Mouse (Mus musculus) limb, embryonic 11.5 days (tissue): ENCODE data around the gene Cldn19. TPM values are rescaled to one million over a fixed set of nuclear protein-coding genes. Genes with fewer than 3 reads are reported as not detected.

Experiments used
- ATAC-seq: fragments of 200-750 bp; cut with Nextera tagmentation; 2 replicates; pipeline ENCODE4 v1.8.0; 2017; ENCODE audit warnings: low read depth; ENCODE audit not compliant: insufficient number of reproducible peaks, low FRiP score, low TSS enrichment
- DNase-seq: peaks from one replicate; pipeline ENCODE4 v3.0.0-alpha.2; 2015; ENCODE audit warnings: low spot score
- H3K27ac ChIP-seq: fragments of 300-500 bp; sonication (generic); replicated peaks from 2 replicates; pipeline ENCODE4 v1.5.1; 2014; ENCODE audit warnings: low read depth, mild to moderate bottlenecking, low read length
- H3K27me3 ChIP-seq: fragments of 300-500 bp; sonication (generic); 2 replicates; pipeline ENCODE4 v1.6.1; 2014; ENCODE audit warnings: mild to moderate bottlenecking, low read length, mixed read lengths; ENCODE audit not compliant: control insufficient read depth, insufficient read depth
- H3K36me3 ChIP-seq: fragments of 300-500 bp; sonication (generic); 2 replicates; pipeline ENCODE4 v1.6.1; 2014; ENCODE audit warnings: mild to moderate bottlenecking, low read length, moderate library complexity, mixed read lengths; ENCODE audit not compliant: control insufficient read depth, insufficient read depth
- H3K4me1 ChIP-seq: fragments of 300-500 bp; sonication (generic); 2 replicates; pipeline ENCODE4 v1.6.1; 2014; ENCODE audit warnings: low read length, mixed read lengths; ENCODE audit not compliant: control insufficient read depth, insufficient read depth
- H3K4me2 ChIP-seq: fragments of 300-500 bp; sonication (generic); 2 replicates; pipeline ENCODE4 v1.6.1; 2014; ENCODE audit warnings: low read depth, mild to moderate bottlenecking, moderate library complexity; ENCODE audit not compliant: severe bottlenecking
- H3K4me3 ChIP-seq: fragments of 300-500 bp; sonication (generic); 2 replicates; pipeline ENCODE4 v1.5.1; 2014; ENCODE audit warnings: low read depth, low read length
- H3K9ac ChIP-seq: fragments of 300-500 bp; sonication (generic); 2 replicates; pipeline ENCODE4 v1.6.1; 2014; ENCODE audit warnings: mild to moderate bottlenecking, low read length
- H3K9me3 ChIP-seq: fragments of 300-500 bp; sonication (generic); 2 replicates; pipeline ENCODE4 v1.6.1; 2016; ENCODE audit warnings: low read length; ENCODE audit not compliant: control insufficient read depth
- WGBS: fragments of 180-500 bp; shearing (Covaris S2); extraction: QIAGEN DNeasy Blood & Tissue Kit; methylation state at CpG from one replicate; pipeline ENCODE4 v1.1.7; 2014; 5-methylcytosine and 5-hydroxymethylcytosine counted together
- polyA plus RNA-seq: library from polyadenylated mRNA; unstranded; fragments of >200 nt; fragmentation: Nextera tagmentation; extraction: Ambion mirVana; gene quantifications from 2 replicates; pipeline ENCODE4 v1.2.1, GENCODE M21; 2014

The Cldn19 gene
- polyA plus RNA-seq, 1 experiment from 2014 or later = 0.05 TPM

DNA sequence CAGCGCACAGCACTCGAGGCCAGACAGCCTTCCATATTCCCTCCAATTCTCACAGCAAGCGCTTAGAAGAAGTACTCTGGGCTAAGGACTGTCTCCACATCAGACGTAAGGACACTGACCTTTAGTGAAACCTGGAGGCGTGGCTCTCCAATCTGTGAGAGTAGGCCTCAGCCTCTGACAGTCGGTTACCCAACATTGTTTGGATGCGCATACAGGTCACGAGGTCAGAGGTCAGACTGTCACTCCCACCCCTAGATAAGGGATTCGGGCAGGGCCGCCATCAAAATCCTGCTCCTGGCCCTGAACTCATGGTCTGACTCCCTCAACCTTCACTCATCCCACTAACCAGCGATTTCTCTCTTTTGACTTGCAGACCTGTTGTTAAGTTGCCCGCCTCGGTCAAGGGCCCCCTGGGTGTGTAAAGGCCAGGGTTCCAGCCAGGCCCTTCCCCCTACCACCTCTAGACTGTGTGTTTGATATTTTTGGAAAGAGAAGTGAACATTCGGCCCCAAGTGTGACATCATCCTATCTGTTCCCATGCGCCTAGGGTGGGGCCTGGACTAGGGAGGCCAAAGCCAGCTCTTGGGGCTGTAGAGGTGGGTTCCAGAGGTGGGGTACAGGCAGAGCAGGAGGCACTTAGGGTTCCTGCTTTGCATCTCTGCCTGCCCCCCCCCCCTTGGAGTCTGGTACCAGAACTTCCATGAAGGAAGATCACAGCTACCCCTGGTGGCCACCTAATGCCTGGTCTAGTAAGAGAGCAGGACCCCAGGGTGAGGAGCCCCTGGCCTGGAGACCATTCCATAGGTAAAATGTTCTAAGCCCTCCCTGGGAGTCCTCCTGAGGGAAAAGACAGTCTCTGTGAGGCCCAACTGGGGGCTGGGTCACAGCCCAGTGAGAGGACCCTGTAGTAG, 4.4 kb downstream of the Cldn19 start:
- Histone ChIP-seq H3K4me2 (no peak overlapping the region), H3K27me3 (no peaks in the 10 kb centered on the region), H3K4me1 (peaks cover 2% of the 10 kb centered on the region; the same call in 1 of the 2 replicates), H3K9me3 (no peaks in the 10 kb centered on the region), H3K27ac (no peak overlapping the region), H3K36me3 (no peaks in the 10 kb centered on the region), H3K4me3 (no peak overlapping the region), H3K9ac (no peak overlapping the region)
- WGBS = 79% methylated on average over 15 of the region's 15 CpGs
- ATAC-seq = no peak
- no peak for DNase-seq

DNA sequence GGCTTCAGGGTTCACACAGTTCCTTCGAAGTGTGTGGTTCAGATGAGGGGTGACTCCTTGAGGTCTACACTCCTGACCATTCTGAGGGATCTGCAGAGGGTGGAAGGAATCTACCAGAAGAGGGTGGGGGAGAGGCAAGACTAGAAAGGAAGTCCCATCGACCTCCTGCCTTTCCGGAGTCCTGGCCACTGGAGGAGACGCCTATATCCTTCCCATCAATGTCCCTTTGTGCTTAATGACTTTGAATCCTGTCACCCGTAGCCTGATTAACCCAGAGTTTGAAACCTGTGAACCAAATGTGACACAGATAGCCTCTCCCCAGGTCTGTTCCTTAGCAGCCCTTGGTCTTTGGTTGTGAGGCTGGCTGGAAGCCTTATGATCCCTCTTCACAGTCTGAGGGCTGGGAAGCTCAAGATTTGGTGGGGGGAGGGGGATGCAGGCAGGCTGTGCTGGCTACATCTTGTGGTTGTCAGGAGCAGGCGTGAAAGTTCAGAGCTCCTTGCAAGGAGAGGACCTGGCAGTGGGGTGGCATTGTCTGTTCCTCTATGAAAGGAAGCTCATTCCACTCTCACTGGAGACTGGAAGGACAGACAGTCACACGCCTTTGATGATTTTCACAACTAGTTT, 6.0 kb downstream of the Cldn19 start:
- Histone ChIP-seq H3K27ac (no peak overlapping the region), H3K9me3 (no peaks in the 10 kb centered on the region), H3K4me2 (no peak overlapping the region), H3K27me3 (no peaks in the 10 kb centered on the region), H3K36me3 (no peaks in the 10 kb centered on the region), H3K9ac (0 out of 2 replicates have a peak overlapping the region, but pooled peaks have one; percentile 4), H3K4me1 (peaks cover 2% of the 10 kb centered on the region; the same call in 1 of the 2 replicates), H3K4me3 (no peak overlapping the region)
- DNase-seq (no peak), ATAC-seq (no peak)
- 54% methylated on average over 7 of the region's 7 CpGs for WGBS

DNA sequence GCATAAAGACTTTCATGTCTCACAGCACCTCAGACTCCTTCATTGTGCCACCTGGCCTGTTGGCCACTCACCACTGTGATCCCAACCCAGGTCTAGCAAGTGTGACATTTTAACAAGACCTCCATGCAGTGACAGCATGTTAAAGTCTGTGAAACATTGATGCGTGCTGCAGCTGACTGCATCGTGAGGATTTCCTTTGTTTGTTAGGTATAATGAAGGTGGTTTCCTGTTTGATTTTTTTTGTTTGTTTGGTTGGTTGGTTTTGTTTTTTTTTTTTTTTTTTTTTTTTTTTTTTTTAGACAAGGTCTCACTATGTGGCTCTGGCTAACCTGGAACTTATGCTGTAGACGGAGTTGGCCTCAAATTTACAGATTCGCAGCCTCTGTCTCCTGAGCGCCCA, 7.3 kb downstream of the Cldn19 start:
- H3K36me3 ChIP-seq = no peaks in the 10 kb centered on the region
- no peaks in the 10 kb centered on the region for H3K27me3 ChIP-seq
- DNase-seq (no peak), ATAC-seq (no peak)
- no peaks in the 10 kb centered on the region for H3K9me3 ChIP-seq
- 85% methylated on average over 5 of the region's 5 CpGs for WGBS
- no peak overlapping the region for H3K27ac ChIP-seq
- H3K4me3 ChIP-seq = no peak overlapping the region
- H3K4me2 ChIP-seq = no peak overlapping the region
- peaks cover 2% of the 10 kb centered on the region; the same call in 1 of the 2 replicates for H3K4me1 ChIP-seq
- no peak overlapping the region for H3K9ac ChIP-seq

DNA sequence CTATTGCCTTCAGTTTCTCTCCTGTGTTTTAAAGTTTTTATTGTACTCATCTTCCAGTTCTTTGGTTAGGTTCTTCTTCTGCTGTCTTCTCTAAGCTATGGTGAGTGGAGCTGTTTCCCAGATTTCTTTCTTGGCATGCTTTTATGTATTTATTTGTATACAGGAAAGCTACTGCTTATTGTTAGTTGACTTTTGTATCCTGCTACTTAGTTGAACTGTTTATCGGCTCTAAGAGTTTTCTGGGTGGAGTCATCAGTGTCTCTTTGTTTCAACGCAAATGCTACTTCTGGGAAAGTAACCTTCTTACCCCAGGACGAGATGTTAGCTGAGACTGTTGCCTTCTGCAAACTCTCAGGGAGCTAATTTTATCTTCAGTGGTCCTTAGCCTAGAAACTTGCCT, 8.2 kb downstream of the Cldn19 start:
- Histone ChIP-seq H3K27ac (no peak overlapping the region), H3K9ac (no peak overlapping the region), H3K4me2 (no peak overlapping the region), H3K4me3 (no peak overlapping the region), H3K36me3 (no peaks in the 10 kb centered on the region), H3K4me1 (peaks cover 2% of the 10 kb centered on the region; the same call in 1 of the 2 replicates), H3K9me3 (no peaks in the 10 kb centered on the region), H3K27me3 (no peaks in the 10 kb centered on the region)
- DNase-seq (no peak), ATAC-seq (no peak)
- WGBS = 83% methylated on average over 3 of the region's 3 CpGs

DNA sequence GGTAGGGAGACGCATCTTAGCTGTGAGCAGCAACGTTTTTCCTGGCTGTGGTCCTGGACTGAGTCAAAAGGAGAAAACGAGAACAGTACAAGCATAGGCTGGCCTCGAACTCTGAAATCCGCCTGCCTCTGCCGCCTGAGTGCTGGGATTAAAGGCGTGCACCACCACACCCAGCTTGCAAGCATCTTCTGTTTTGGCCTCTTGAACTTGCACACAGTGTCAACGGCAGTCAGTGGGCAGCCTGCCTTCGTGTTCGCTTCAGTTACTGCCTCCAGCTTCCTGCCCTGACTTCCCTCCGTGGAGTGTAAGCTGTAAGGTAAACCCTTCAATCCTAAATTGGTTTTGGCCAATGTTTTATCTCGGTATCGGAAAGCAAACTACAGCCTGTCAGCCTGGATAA, 11.4 kb downstream of the Cldn19 start:
- no peaks in the 10 kb centered on the region for H3K9me3 ChIP-seq
- DNase-seq = no peak
- H3K4me3 ChIP-seq = no peak overlapping the region
- no peak overlapping the region for H3K9ac ChIP-seq
- no peak for ATAC-seq
- no peaks in the 10 kb centered on the region for H3K4me1 ChIP-seq
- H3K27ac ChIP-seq = no peak overlapping the region
- H3K36me3 ChIP-seq = peaks cover 3% of the 10 kb centered on the region; the same call in 1 of the 2 replicates
- H3K4me2 ChIP-seq = no peak overlapping the region
- 82% methylated on average over 13 of the region's 13 CpGs for WGBS
- no peaks in the 10 kb centered on the region for H3K27me3 ChIP-seq

DNA sequence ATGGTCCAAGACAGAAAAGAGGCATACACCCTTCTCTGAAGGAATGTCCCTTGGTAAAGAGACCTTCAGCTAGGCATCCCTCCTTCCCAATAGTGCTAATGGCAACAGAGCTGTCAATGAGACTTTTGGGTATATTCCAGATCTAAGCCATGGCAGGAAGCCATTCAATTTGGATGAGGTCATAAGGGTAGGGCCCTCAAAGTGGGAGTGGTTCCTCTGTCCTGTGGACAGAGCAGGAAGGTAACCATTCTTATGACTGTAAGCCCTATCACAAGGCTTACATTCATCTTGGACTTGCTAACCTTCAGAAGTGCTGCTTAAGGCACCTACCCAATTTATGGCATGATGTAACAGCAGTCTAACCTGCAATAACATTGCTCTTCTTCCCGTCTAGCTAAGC, 19.4 kb downstream of the Cldn19 start:
- Histone ChIP-seq H3K9me3 (no peaks in the 10 kb centered on the region), H3K27me3 (no peaks in the 10 kb centered on the region), H3K4me3 (no peak overlapping the region), H3K36me3 (peaks cover 26% of the 10 kb centered on the region), H3K27ac (no peak overlapping the region), H3K4me2 (no peak overlapping the region), H3K9ac (no peak overlapping the region), H3K4me1 (no peaks in the 10 kb centered on the region)
- DNase-seq (no peak), ATAC-seq (no peak)
- 73% methylated on average over 1 of the region's 1 CpGs for WGBS

DNA sequence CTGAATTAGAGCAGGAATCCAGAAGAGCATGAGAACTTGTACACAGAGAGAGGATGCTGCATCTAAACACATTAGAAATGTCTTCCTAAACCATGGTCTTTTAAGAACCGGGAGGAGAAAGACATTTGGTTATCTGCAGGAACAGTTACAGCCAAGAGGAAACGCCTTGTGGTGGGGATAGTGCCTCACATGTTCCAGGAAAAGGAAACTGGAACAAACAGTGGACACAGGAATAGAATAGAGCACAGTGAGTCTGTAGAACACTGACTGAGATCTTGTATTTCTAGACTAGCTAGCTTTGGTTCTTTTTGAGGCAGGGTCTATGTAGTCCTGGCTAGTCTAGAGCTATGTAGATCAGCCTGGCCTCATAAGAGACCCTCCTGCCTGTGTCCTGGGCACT, 20.0 kb downstream of the Cldn19 start:
- no peak overlapping the region for H3K9ac ChIP-seq
- no peak for ATAC-seq
- no peak for DNase-seq
- no peaks in the 10 kb centered on the region for H3K27me3 ChIP-seq
- no peak overlapping the region for H3K27ac ChIP-seq
- 85% methylated on average over 2 of the region's 2 CpGs for WGBS
- peaks cover 29% of the 10 kb centered on the region for H3K36me3 ChIP-seq
- H3K4me2 ChIP-seq = no peak overlapping the region
- no peaks in the 10 kb centered on the region for H3K4me1 ChIP-seq
- H3K9me3 ChIP-seq = no peaks in the 10 kb centered on the region
- no peak overlapping the region for H3K4me3 ChIP-seq

DNA sequence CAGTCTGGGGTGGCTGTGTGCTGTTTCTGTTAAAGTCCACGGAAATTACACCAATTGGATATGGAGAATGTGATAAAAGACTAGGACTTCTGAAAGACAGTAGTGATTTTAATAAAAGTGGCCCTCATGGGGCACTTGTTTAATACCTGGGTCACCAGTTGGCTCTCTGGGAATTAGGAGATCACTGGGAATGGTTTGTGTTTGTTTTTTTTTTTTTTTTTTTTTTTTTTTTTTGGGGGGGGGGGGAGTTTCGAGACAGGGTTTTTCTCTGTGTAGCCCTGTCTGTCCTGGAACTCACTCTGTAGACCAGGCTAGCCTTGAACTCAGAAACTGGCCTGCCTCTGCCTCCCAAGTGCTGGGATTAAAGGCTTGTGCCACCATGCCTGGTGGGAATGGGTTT, 20.5 kb downstream of the Cldn19 start:
- Histone ChIP-seq H3K4me3 (no peak overlapping the region), H3K4me2 (no peak overlapping the region), H3K36me3 (peaks cover 31% of the 10 kb centered on the region), H3K27me3 (no peaks in the 10 kb centered on the region), H3K9ac (no peak overlapping the region), H3K9me3 (no peaks in the 10 kb centered on the region), H3K4me1 (no peaks in the 10 kb centered on the region), H3K27ac (no peak overlapping the region)
- DNase-seq (no peak), ATAC-seq (no peak)
- WGBS = 74% methylated on average over 2 of the region's 2 CpGs
